Mouse (Mus musculus): ENCODE measurements around the gene 2310039H08Rik. TPM values are rescaled to one million over a fixed set of nuclear protein-coding genes. Genes with fewer than 3 reads are reported as not detected.
"Not testable (repeated sequence)": the region's sequence is repeated elsewhere in the genome, so short reads cannot be mapped to it uniquely, and the experiment has no call there.

Gene 2310039H08Rik
- total and polyA plus RNA-seq, 3 experiments: 22.6 to 45.4 (median 30.4) TPM

DNA sequence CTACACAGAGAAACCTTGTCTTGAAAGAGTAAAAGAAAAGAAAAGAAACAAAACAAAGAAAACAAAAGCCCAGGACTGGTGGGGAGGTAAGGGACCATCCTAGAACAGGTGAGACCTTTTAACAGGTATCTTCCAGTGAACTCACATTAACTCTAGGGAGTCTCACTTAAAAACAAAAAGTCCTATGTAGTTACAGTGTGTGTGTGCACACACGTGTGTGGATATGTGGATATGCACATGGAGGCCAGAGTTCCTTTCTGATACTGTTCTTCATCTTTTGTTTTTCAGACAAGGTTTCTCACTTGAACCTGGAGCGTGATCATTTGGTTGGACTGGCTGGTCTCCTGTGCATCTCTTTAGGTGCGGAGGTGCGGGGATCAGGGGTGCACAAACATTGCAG, 21.9 kb upstream of the 2310039H08Rik start:
- no peak overlapping the region for H3K9ac ChIP-seq (ENCODE audit: low read depth, low read length)
- H3K27ac ChIP-seq: no peak overlapping the region; the same call in none of the 2 replicates
- TF ChIP-seq EP300 (IDR thresholded peaks at IDR 0.05; ENCODE audit: insufficient read depth, low read depth, low read length) (no peak), CTCF (IDR thresholded peaks at IDR 0.05) (no peak), POLR2A (IDR thresholded peaks at IDR 0.05; ENCODE audit: insufficient read depth, low read depth, low read length) (no peak)
- no peak overlapping the region for H3K4me3 ChIP-seq
- intact Hi-C loops (cut with DNase I): loop anchor here (5.0 kb wide), 1 partner anchor 38 kb away; the partner anchor contains the start of gene Pex6
- no peaks in the 10 kb centered on the region for H3K27me3 ChIP-seq (ENCODE audit: control insufficient read depth, insufficient read depth, low read length)
- H3K4me1 ChIP-seq (ENCODE audit: control insufficient read depth, insufficient read depth, low read length): peaks cover 4% of the 10 kb centered on the region
- WGBS: 90% methylated on average over 4 of the region's 4 CpGs
- no peaks in the 10 kb centered on the region; the same call in 1 of the 2 replicates for H3K79me2 ChIP-seq (replicated peaks; ENCODE audit: control insufficient read depth, insufficient read depth, low read length)
- no peak for DNase-seq
- no peaks in the 10 kb centered on the region for H3K36me3 ChIP-seq (ENCODE audit: control insufficient read depth, insufficient read depth, low read length)

DNA sequence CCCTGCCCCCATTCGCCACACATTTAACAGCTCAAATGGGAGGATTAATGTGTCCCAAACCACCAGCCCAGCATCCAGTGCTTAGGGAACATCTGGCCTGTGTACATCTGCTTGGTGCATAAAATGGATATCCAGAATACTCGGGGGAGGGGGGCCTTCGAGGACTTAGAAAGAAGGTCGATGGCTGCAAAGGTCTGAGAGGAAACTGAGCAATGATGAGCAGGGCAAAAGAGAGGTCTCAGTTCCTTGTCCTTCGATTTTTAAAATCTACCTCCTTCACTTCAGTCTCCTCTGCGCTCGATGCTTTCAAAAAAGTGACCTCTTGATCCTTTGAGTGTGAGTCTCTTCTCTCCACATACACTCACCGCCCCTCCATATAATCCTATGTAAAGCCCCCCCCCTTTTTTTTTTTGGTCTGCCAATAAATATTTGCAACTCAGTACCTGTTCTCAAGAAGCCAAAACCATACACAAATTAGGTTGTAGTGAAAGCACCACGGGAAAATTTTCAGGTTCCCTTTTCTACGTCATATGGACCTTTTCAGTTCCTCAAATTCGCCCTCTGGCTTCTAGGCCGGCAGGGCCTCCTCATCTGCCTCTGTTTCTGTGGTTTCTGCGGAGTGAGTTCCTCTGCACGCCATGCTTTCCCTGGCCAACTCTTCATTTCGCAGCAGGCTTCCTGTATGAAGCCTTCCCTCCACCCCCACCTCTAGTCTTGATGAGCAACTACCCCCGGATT, 21.2 kb upstream of the 2310039H08Rik start:
- 23% methylated on average over 16 of the region's 16 CpGs for WGBS
- TF ChIP-seq CTCF (IDR thresholded peaks at IDR 0.05): no peak
- TF ChIP-seq EP300 (IDR thresholded peaks at IDR 0.05; ENCODE audit: insufficient read depth, low read depth, low read length): 0 out of 2 replicates have a peak, but pooled peaks have one; percentile 14
- H3K4me3 ChIP-seq: peak overlapping the region; percentile 88
- H3K79me2 ChIP-seq (replicated peaks; ENCODE audit: control insufficient read depth, insufficient read depth, low read length): no peaks in the 10 kb centered on the region; the same call in 1 of the 2 replicates
- no peaks in the 10 kb centered on the region for H3K36me3 ChIP-seq (ENCODE audit: control insufficient read depth, insufficient read depth, low read length)
- no peaks in the 10 kb centered on the region for H3K27me3 ChIP-seq (ENCODE audit: control insufficient read depth, insufficient read depth, low read length)
- peaks cover 4% of the 10 kb centered on the region for H3K4me1 ChIP-seq (ENCODE audit: control insufficient read depth, insufficient read depth, low read length)
- H3K27ac ChIP-seq: peak overlapping the region; percentile 84
- DNase-seq: no peak
- intact Hi-C loops (cut with DNase I): loop anchor here (5.0 kb wide), 1 partner anchor 39 kb away; the partner anchor contains the start of gene Pex6
- peak overlapping the region; percentile 79 for H3K9ac ChIP-seq (ENCODE audit: low read depth, low read length)

- TF ChIP-seq POLR2A (IDR thresholded peaks at IDR 0.05; ENCODE audit: insufficient read depth, low read depth, low read length) (peak; percentile 61), EP300 (IDR thresholded peaks at IDR 0.05; ENCODE audit: insufficient read depth, low read depth, low read length) (no peak), CTCF (IDR thresholded peaks at IDR 0.05) (no peak)
- Histone ChIP-seq H3K4me1 (ENCODE audit: control insufficient read depth, insufficient read depth, low read length) (peaks cover 4% of the 10 kb centered on the region), H3K27ac (peak within 1 kb of the TSS; percentile 84), H3K79me2 (replicated peaks; ENCODE audit: control insufficient read depth, insufficient read depth, low read length) (no peaks in the 10 kb centered on the region; the same call in 1 of the 2 replicates), H3K27me3 (ENCODE audit: control insufficient read depth, insufficient read depth, low read length) (no peaks in the 10 kb centered on the region), H3K36me3 (ENCODE audit: control insufficient read depth, insufficient read depth, low read length) (no peaks in the 10 kb centered on the region), H3K9ac (ENCODE audit: low read depth, low read length) (peak within 1 kb of the TSS; percentile 79), H3K4me3 (peak within 1 kb of the TSS; percentile 88)
- intact Hi-C loops (cut with DNase I): loop anchor here (1.0 to 5.0 kb wide), 2 partner anchors 20 to 40 kb away; partner anchors contain the start of genes 2310039H08Rik and Pex6
- WGBS: under 1% methylated on average over 58 of the region's 58 CpGs
- DNase-seq: peak; percentile 94 to 98
Observed at GRCm38 (mm10) chr17:46751794-46752556, 20.5 kb upstream of the 2310039H08Rik start, which contains the start of gene Cnpy3. Gene Cnpy3, minus strand, starts transcription at chr17:46752214.

- Histone ChIP-seq H3K4me3 (no peak overlapping the region), H3K36me3 (ENCODE audit: control insufficient read depth, insufficient read depth, low read length) (no peaks in the 10 kb centered on the region), H3K27ac (no peak overlapping the region), H3K4me1 (ENCODE audit: control insufficient read depth, insufficient read depth, low read length) (no peaks in the 10 kb centered on the region), H3K9ac (ENCODE audit: low read depth, low read length) (no peak overlapping the region), H3K79me2 (replicated peaks; ENCODE audit: control insufficient read depth, insufficient read depth, low read length) (no peaks in the 10 kb centered on the region), H3K27me3 (ENCODE audit: control insufficient read depth, insufficient read depth, low read length) (no peaks in the 10 kb centered on the region)
- TF ChIP-seq POLR2A (IDR thresholded peaks at IDR 0.05; ENCODE audit: insufficient read depth, low read depth, low read length): no peak
- no peak for TF ChIP-seq EP300 (IDR thresholded peaks at IDR 0.05; ENCODE audit: insufficient read depth, low read depth, low read length)
- no peak for TF ChIP-seq CTCF (IDR thresholded peaks at IDR 0.05)
- DNase-seq: no peak
- intact Hi-C loops (cut with DNase I): no loop called here
- WGBS: 76% methylated on average over 12 of the region's 12 CpGs
Observed at GRCm38 (mm10) chr17:46758753-46759152, 13.7 kb upstream of the 2310039H08Rik start.

DNA sequence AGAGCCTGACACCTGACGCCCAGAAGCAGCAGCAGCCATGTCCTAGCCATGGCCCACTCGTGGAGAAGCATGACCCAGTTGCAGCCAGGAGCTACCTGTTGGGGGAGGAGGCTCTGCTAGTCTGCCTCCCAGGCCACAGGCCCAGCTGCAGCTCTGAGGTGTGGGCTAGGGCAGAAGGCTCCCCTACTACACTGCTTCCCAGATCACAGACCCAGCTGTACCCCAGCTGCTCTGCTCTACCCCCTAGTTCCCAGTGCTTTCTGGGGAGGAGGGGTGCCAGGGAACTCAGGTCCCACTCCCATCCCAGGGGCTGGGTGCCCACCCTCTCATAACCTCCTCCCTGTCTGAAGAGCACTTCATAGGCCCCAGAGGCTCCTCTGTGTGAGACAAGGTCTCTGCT, 8.9 kb upstream of the 2310039H08Rik start, which contains the start of gene Ptcra:
Gene Ptcra, minus strand, starts transcription at position 169 of the 400 bp plus-strand sequence.
- intact Hi-C loops (cut with DNase I): no loop called here
- TF ChIP-seq POLR2A (IDR thresholded peaks at IDR 0.05; ENCODE audit: insufficient read depth, low read depth, low read length): no peak
- no peak for TF ChIP-seq EP300 (IDR thresholded peaks at IDR 0.05; ENCODE audit: insufficient read depth, low read depth, low read length)
- no peak for TF ChIP-seq CTCF (IDR thresholded peaks at IDR 0.05)
- no peaks in the 10 kb centered on the region for H3K4me1 ChIP-seq (ENCODE audit: control insufficient read depth, insufficient read depth, low read length)

GRCm38 (mm10) chr17:46764916-46765315, 7.5 kb upstream of the 2310039H08Rik start:
- WGBS: 55% methylated on average over 9 of the region's 9 CpGs
- DNase-seq; H3K4me3 ChIP-seq; H3K9ac ChIP-seq (ENCODE audit: low read depth, low read length); intact Hi-C loops (cut with DNase I); H3K27me3 ChIP-seq (ENCODE audit: control insufficient read depth, insufficient read depth, low read length); H3K79me2 ChIP-seq (replicated peaks; ENCODE audit: control insufficient read depth, insufficient read depth, low read length); H3K4me1 ChIP-seq (ENCODE audit: control insufficient read depth, insufficient read depth, low read length); H3K27ac ChIP-seq; H3K36me3 ChIP-seq (ENCODE audit: control insufficient read depth, insufficient read depth, low read length): not testable (repeated sequence)

More for the DNA sequence above, 8.9 kb upstream of the 2310039H08Rik start, which contains the start of gene Ptcra:
- DNase-seq: no peak
- no peaks in the 10 kb centered on the region for H3K36me3 ChIP-seq (ENCODE audit: control insufficient read depth, insufficient read depth, low read length)
- no peaks in the 10 kb centered on the region for H3K27me3 ChIP-seq (ENCODE audit: control insufficient read depth, insufficient read depth, low read length)
- 73% methylated on average over 2 of the region's 2 CpGs for WGBS
- H3K27ac ChIP-seq: no peak within 1 kb of the TSS
- H3K79me2 ChIP-seq (replicated peaks; ENCODE audit: control insufficient read depth, insufficient read depth, low read length): no peaks in the 10 kb centered on the region
- H3K4me3 ChIP-seq: no peak within 1 kb of the TSS
- H3K9ac ChIP-seq (ENCODE audit: low read depth, low read length): no peak within 1 kb of the TSS

All from heart, adult 2 months (tissue).